Mouse (Mus musculus) limb, embryonic 13.5 days (tissue): ENCODE results near the gene Gemin5. TPM values are rescaled to one million over a fixed set of nuclear protein-coding genes. Genes with fewer than 3 reads are reported as not detected.

Experiments
- ATAC-seq: fragments of 200-750 bp; cut with Nextera tagmentation; 2 replicates; pipeline ENCODE4 v1.8.0; 2017; ENCODE audit warnings: low read depth, moderate number of reproducible peaks, moderate TSS enrichment; ENCODE audit not compliant: low FRiP score
- H3K27ac ChIP-seq: fragments of 300-500 bp; sonication (generic); 2 replicates; pipeline ENCODE4 v1.5.1; 2015; ENCODE audit warnings: inconsistent platforms, mild to moderate bottlenecking, moderate library complexity
- H3K27me3 ChIP-seq: fragments of 300-500 bp; sonication (generic); 2 replicates; pipeline ENCODE4 v1.6.1; 2015; ENCODE audit warnings: mild to moderate bottlenecking, inconsistent platforms
- H3K36me3 ChIP-seq: fragments of 300-500 bp; sonication (generic); 2 replicates; pipeline ENCODE4 v1.6.1; 2015; ENCODE audit warnings: inconsistent platforms, mild to moderate bottlenecking, moderate library complexity
- H3K4me1 ChIP-seq: fragments of 300-500 bp; sonication (generic); 2 replicates; pipeline ENCODE4 v1.6.1; 2015; ENCODE audit warnings: inconsistent platforms
- H3K4me2 ChIP-seq: fragments of 300-500 bp; sonication (generic); replicated peaks from 2 replicates; pipeline ENCODE4 v1.6.1; 2015; ENCODE audit warnings: inconsistent platforms, mild to moderate bottlenecking, moderate library complexity
- H3K4me3 ChIP-seq: fragments of 300-500 bp; sonication (generic); 2 replicates; pipeline ENCODE4 v1.5.1; 2015; ENCODE audit warnings: moderate library complexity, mild to moderate bottlenecking, inconsistent platforms
- H3K9ac ChIP-seq: fragments of 300-500 bp; sonication (generic); 2 replicates; pipeline ENCODE4 v1.6.1; 2015; ENCODE audit warnings: mild to moderate bottlenecking, inconsistent platforms
- H3K9me3 ChIP-seq: fragments of 300-500 bp; sonication (generic); 2 replicates; pipeline ENCODE4 v1.6.1; 2016; ENCODE audit warnings: inconsistent platforms
- WGBS: fragments of 180-500 bp; shearing (Covaris S2); methylation state at CpG from one replicate; pipeline ENCODE4 v1.1.7; 2015; 5-methylcytosine and 5-hydroxymethylcytosine counted together
- polyA plus RNA-seq: library from polyadenylated mRNA; unstranded; fragments of >200 nt; fragmentation: Nextera tagmentation; extraction: Ambion mirVana; gene quantifications from 2 replicates; pipeline ENCODE4 v1.2.1, GENCODE M21; 2015

The Gemin5 gene
- polyA plus RNA-seq, 1 experiment from 2014 or later: 26.4 TPM

DNA sequence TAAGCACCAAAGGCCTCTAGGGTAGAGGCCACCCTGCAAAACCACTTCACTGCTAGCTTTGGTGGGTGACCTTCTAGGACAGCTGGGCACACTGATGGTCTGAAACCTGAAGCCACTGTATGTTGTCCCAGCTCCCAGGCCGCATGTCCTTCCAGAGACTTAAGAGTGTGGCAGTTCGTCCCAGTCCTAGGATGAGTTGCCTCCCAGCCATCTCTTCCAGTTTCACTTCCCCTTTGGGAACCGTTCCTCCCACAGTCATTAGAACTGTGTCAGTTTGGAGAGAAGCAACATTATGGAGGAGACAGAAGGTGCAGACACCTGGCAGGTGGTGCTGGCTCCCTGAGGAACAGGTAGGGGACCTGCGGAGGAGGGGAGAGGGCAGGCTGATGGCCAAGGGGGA lies 75.8 kb downstream of the Gemin5 start:
- peak overlapping the region; percentile 44 for H3K4me2 ChIP-seq
- H3K4me3 ChIP-seq: 0 out of 2 replicates have a peak overlapping the region, but pooled peaks have one; percentile 2
- H3K9ac ChIP-seq: no peak overlapping the region
- 53% methylated on average over 4 of the region's 4 CpGs for WGBS
- H3K4me1 ChIP-seq: peaks cover 8% of the 10 kb centered on the region
- no peaks in the 10 kb centered on the region for H3K9me3 ChIP-seq
- peaks cover 20% of the 10 kb centered on the region for H3K27me3 ChIP-seq
- ATAC-seq: no peak
- H3K27ac ChIP-seq: no peak overlapping the region
- H3K36me3 ChIP-seq: no peaks in the 10 kb centered on the region

DNA sequence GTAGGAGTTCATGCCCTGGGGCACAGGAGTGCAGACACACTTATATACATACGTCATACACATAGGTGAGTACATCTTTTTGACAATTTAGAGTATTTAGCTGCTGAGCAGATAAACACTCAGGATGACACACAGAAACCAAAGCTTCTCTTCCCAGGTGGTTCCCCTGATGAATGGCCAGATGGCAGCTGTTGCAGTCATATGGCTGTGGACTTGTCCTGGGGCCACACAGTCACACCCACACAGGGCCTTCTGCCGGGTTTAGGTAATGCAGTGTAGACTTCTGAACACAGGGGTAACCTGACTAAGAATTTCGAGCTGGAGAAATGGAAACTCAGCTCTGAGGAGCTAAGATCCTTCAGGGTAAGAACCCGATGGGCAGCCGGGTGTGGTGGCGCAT lies 86.6 kb downstream of the Gemin5 start:
- Histone ChIP-seq H3K4me2 (no peak overlapping the region), H3K4me3 (no peak overlapping the region), H3K27me3 (no peaks in the 10 kb centered on the region), H3K27ac (no peak overlapping the region), H3K36me3 (no peaks in the 10 kb centered on the region), H3K9ac (no peak overlapping the region), H3K4me1 (no peaks in the 10 kb centered on the region), H3K9me3 (0 out of 2 replicates have a peak, but pooled peaks cover 3% of the 10 kb centered on the region)
- 83% methylated on average over 6 of the region's 6 CpGs for WGBS
- ATAC-seq: no peak

DNA sequence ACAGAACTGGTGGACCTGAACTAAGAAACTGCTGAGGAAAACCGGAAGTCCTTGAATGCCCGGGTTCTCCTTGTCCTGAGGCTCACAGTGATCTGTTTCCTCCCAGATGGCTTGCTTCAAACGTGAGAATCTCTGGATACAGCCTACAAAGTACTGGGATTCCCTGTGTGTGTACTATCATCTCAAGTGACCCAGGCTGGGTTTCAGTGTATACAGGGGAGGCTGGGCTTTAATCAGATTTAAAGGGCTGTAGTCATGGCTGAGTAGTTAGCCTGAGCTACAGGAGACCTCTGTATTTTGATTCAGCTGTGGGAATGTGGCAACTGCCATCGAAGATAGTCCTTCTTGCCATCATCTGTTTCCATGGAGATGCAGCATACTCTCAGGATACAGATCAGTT lies 91.1 kb downstream of the Gemin5 start:
- Histone ChIP-seq H3K9me3 (0 out of 2 replicates have a peak, but pooled peaks cover 3% of the 10 kb centered on the region), H3K4me1 (no peaks in the 10 kb centered on the region), H3K4me2 (no peak overlapping the region), H3K27ac (no peak overlapping the region), H3K36me3 (no peaks in the 10 kb centered on the region), H3K9ac (no peak overlapping the region), H3K4me3 (no peak overlapping the region), H3K27me3 (no peaks in the 10 kb centered on the region)
- ATAC-seq: no peak
- 75% methylated on average over 4 of the region's 4 CpGs for WGBS

DNA sequence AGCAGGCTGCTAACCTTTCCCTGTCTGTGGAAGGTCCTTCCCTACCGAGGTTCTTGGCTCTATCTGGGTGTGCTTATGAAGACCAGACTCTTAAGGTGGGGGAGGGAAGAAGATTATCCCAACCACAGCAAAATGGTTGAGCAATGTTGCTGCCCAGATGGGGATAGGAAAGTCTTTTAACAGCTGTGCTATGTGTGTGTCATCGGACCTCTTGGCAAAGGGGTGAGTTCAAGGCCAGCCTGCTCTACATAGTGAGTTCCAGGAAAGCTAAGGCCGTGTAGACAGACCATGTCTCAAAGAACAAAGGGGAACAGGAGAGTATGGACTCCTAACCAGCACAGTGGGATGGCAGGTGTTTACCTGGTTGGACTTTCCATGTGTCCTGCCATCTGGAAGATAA lies 95.4 kb downstream of the Gemin5 start:
- H3K4me2 ChIP-seq: no peak overlapping the region
- no peak overlapping the region for H3K27ac ChIP-seq
- H3K4me1 ChIP-seq: no peaks in the 10 kb centered on the region
- no peak for ATAC-seq
- no peaks in the 10 kb centered on the region for H3K36me3 ChIP-seq
- H3K9me3 ChIP-seq: 0 out of 2 replicates have a peak, but pooled peaks cover 3% of the 10 kb centered on the region
- 81% methylated on average over 3 of the region's 3 CpGs for WGBS
- no peak overlapping the region for H3K4me3 ChIP-seq
- no peak overlapping the region for H3K9ac ChIP-seq
- H3K27me3 ChIP-seq: no peaks in the 10 kb centered on the region

Other genes starting within 250 kb of the Gemin5 start
- gene Larp1, start 159.5 kb downstream of the Gemin5 start, polyA plus RNA-seq: 17.7 and 18.2 TPM in 2 replicates
- not detected in 2 replicates for gene Gm12248, start 75.4 kb downstream of the Gemin5 start, polyA plus RNA-seq
- 104 and 106 TPM in 2 replicates for gene Cnot8, start 64.4 kb downstream of the Gemin5 start, polyA plus RNA-seq
- 134 and 146 TPM in 2 replicates for gene Mrpl22, start 3.1 kb upstream of the Gemin5 start, polyA plus RNA-seq
- 3.4 and 3.8 TPM in 2 replicates for gene Igtp, start 31.0 kb upstream of the Gemin5 start, polyA plus RNA-seq
- gene Irgm2, start 31.1 kb upstream of the Gemin5 start, polyA plus RNA-seq: 1.5 and 2.0 TPM in 2 replicates
- 0.09 TPM in 1 of 2 replicates, not detected in the other for gene 4930438A08Rik, start 106.3 kb upstream of the Gemin5 start, polyA plus RNA-seq
- 26.7 and 26.8 TPM in 2 replicates for gene Zfp692, start 138.5 kb upstream of the Gemin5 start, polyA plus RNA-seq
- gene Zfp672, start 161.8 kb upstream of the Gemin5 start, polyA plus RNA-seq: 32.6 and 38.8 TPM in 2 replicates
- 35.7 and 36.9 TPM in 2 replicates for gene Sh3bp5l, start 162.2 kb upstream of the Gemin5 start, polyA plus RNA-seq
- gene Lypd8, start 210.5 kb upstream of the Gemin5 start, polyA plus RNA-seq: 0.23 TPM in 1 of 2 replicates, not detected in the other